Mouse (Mus musculus) embryonic fibroblast, embryonic 13.5 days (primary cell): Measurements from ENCODE around the gene 0610040J01Rik.

Experiments used
- CTCF ChIP-seq: IDR thresholded peaks from 2 replicates; pipeline ENCODE4 v1.5.1; 2011; ENCODE audit warnings: mild to moderate bottlenecking, control low read depth, low read length, moderate library complexity, borderline replicate concordance; ENCODE audit not compliant: insufficient read depth
- POLR2A ChIP-seq: IDR thresholded peaks from 2 replicates; pipeline ENCODE4 v1.6.1; 2011; ENCODE audit warnings: low read depth, mild to moderate bottlenecking, control low read depth, low read length, moderate library complexity

- no peak for TF ChIP-seq CTCF
- TF ChIP-seq POLR2A, result no peak
Measured at GRCm38 (mm10) chr5:63827006-63827405, 14.8 kb downstream of the 0610040J01Rik start.
